Mouse (Mus musculus) midbrain, embryonic 16.5 days (tissue): ENCODE data around the gene Vmn1r210. TPM values are rescaled to one million over a fixed set of nuclear protein-coding genes. Genes with fewer than 3 reads are reported as not detected.
"Not testable (repeated sequence)": the region's sequence is repeated elsewhere in the genome, so short reads cannot be mapped to it uniquely, and the experiment has no call there.

Experiments used
- ATAC-seq: fragments of 200-750 bp; cut with Nextera tagmentation; 2 replicates; pipeline ENCODE4 v1.8.0; 2017; ENCODE audit warnings: moderate TSS enrichment
- H3K27ac ChIP-seq: fragments of 300-500 bp; sonication (generic); 2 replicates; pipeline ENCODE4 v1.5.1; 2014; ENCODE audit warnings: mild to moderate bottlenecking, low read length, mixed read lengths
- H3K27me3 ChIP-seq: fragments of 300-500 bp; sonication (generic); 2 replicates; pipeline ENCODE4 v1.6.1; 2014; ENCODE audit warnings: low read depth, low read length, mixed read lengths; ENCODE audit not compliant: control insufficient read depth, insufficient read depth
- H3K36me3 ChIP-seq: fragments of 300-500 bp; sonication (generic); 2 replicates; pipeline ENCODE4 v1.6.1; 2014; ENCODE audit warnings: mild to moderate bottlenecking, low read length, moderate library complexity, mixed read lengths; ENCODE audit not compliant: control insufficient read depth, insufficient read depth
- H3K4me1 ChIP-seq: fragments of 300-500 bp; sonication (generic); 2 replicates; pipeline ENCODE4 v1.6.1; 2014; ENCODE audit warnings: mild to moderate bottlenecking, low read length, mixed read lengths; ENCODE audit not compliant: control insufficient read depth, insufficient read depth
- H3K4me2 ChIP-seq: fragments of 300-500 bp; sonication (generic); 2 replicates; pipeline ENCODE4 v1.6.1; 2014; ENCODE audit warnings: mild to moderate bottlenecking, low read length, mixed read lengths
- H3K4me3 ChIP-seq: fragments of 300-500 bp; sonication (generic); 2 replicates; pipeline ENCODE4 v1.5.1; 2014; ENCODE audit warnings: low read depth, mild to moderate bottlenecking, low read length, moderate library complexity, mixed read lengths
- H3K9ac ChIP-seq: fragments of 300-500 bp; sonication (generic); 2 replicates; pipeline ENCODE4 v1.6.1; 2014; ENCODE audit warnings: low read depth, low read length, mixed read lengths
- H3K9me3 ChIP-seq: fragments of 300-500 bp; sonication (generic); replicated peaks from 2 replicates; pipeline ENCODE4 v1.6.1; 2014; ENCODE audit warnings: mild to moderate bottlenecking, low read length, mixed read lengths; ENCODE audit not compliant: control insufficient read depth, poor library complexity, severe bottlenecking
- WGBS: fragments of 180-500 bp; shearing (Covaris S2); extraction: QIAGEN DNeasy Blood & Tissue Kit; methylation state at CpG from one replicate; pipeline ENCODE4 v1.1.7; 2014; 5-methylcytosine and 5-hydroxymethylcytosine counted together
- polyA plus RNA-seq: library from polyadenylated mRNA; unstranded; fragments of >200 nt; fragmentation: Nextera tagmentation; extraction: Ambion mirVana; gene quantifications from 2 replicates; pipeline ENCODE4 v1.2.1, GENCODE M21; 2015

Gene Vmn1r210
- polyA plus RNA-seq = not detected in 2 replicates

GRCm38 (mm10) chr13:22831248-22831647, at the start of gene Vmn1r210:
Gene Vmn1r210, minus strand, starts transcription at chr13:22831348.
- Histone ChIP-seq H3K27me3 (no peaks in the 10 kb centered on the region), H3K9ac (no peak within 1 kb of the TSS), H3K4me1 (no peaks in the 10 kb centered on the region), H3K4me2 (no peak within 1 kb of the TSS), H3K27ac (no peak within 1 kb of the TSS), H3K4me3 (no peak within 1 kb of the TSS), H3K9me3 (no peaks in the 10 kb centered on the region), H3K36me3 (no peaks in the 10 kb centered on the region)
- no peak for ATAC-seq
- WGBS = 59% methylated on average over 4 of the region's 4 CpGs

GRCm38 (mm10) chr13:22879257-22879656, 48.1 kb upstream of the Vmn1r210 start:
- no peak for ATAC-seq
- Histone ChIP-seq H3K36me3 (no peaks in the 10 kb centered on the region), H3K4me3 (no peak overlapping the region), H3K4me2 (no peak overlapping the region), H3K9me3 (no peaks in the 10 kb centered on the region), H3K4me1 (no peaks in the 10 kb centered on the region), H3K9ac (no peak overlapping the region), H3K27ac (no peak overlapping the region), H3K27me3 (no peaks in the 10 kb centered on the region)
- 100% methylated on average over 1 of the region's 1 CpGs for WGBS

GRCm38 (mm10) chr13:22857461-22857860, 26.3 kb upstream of the Vmn1r210 start, which contains the start of gene Vmn1r211:
Gene Vmn1r211, minus strand, starts transcription at chr13:22857561.
- Histone ChIP-seq H3K9me3 (no peaks in the 10 kb centered on the region), H3K9ac (no peak within 1 kb of the TSS), H3K36me3 (no peaks in the 10 kb centered on the region), H3K4me1 (no peaks in the 10 kb centered on the region), H3K4me3 (no peak within 1 kb of the TSS), H3K27ac (no peak within 1 kb of the TSS), H3K4me2 (no peak within 1 kb of the TSS), H3K27me3 (no peaks in the 10 kb centered on the region)
- 76% methylated on average over 1 of the region's 1 CpGs for WGBS
- no peak for ATAC-seq

GRCm38 (mm10) chr13:22854760-22855159, 23.6 kb upstream of the Vmn1r210 start:
- WGBS = 71% methylated on average over 4 of the region's 4 CpGs

GRCm38 (mm10) chr13:22846798-22847197, 15.7 kb upstream of the Vmn1r210 start:
- H3K9ac ChIP-seq = no peak overlapping the region
- no peaks in the 10 kb centered on the region for H3K36me3 ChIP-seq
- H3K27ac ChIP-seq = no peak overlapping the region
- no peaks in the 10 kb centered on the region for H3K4me1 ChIP-seq
- no peak overlapping the region for H3K4me2 ChIP-seq
- WGBS = 88% methylated on average over 1 of the region's 1 CpGs
- H3K9me3 ChIP-seq = no peaks in the 10 kb centered on the region
- ATAC-seq = no peak
- H3K4me3 ChIP-seq = no peak overlapping the region
- H3K27me3 ChIP-seq = no peaks in the 10 kb centered on the region

More at GRCm38 (mm10) chr13:22854760-22855159, 23.6 kb upstream of the Vmn1r210 start:
- no peak overlapping the region for H3K27ac ChIP-seq
- no peak overlapping the region for H3K9ac ChIP-seq
- H3K4me2 ChIP-seq = no peak overlapping the region
- no peak overlapping the region for H3K4me3 ChIP-seq
- H3K36me3 ChIP-seq = no peaks in the 10 kb centered on the region
- H3K27me3 ChIP-seq = no peaks in the 10 kb centered on the region
- ATAC-seq = no peak
- H3K4me1 ChIP-seq = no peaks in the 10 kb centered on the region
- no peaks in the 10 kb centered on the region for H3K9me3 ChIP-seq

GRCm38 (mm10) chr13:22844304-22844703, 13.2 kb upstream of the Vmn1r210 start:
- H3K4me1 ChIP-seq, H3K9me3 ChIP-seq, H3K4me2 ChIP-seq, ATAC-seq, H3K4me3 ChIP-seq, H3K27ac ChIP-seq, H3K9ac ChIP-seq, H3K36me3 ChIP-seq, H3K27me3 ChIP-seq: not testable (repeated sequence)
- WGBS = 43% methylated on average over 3 of the region's 3 CpGs

- H3K9ac ChIP-seq, H3K36me3 ChIP-seq, ATAC-seq, H3K4me3 ChIP-seq, H3K4me1 ChIP-seq, H3K27ac ChIP-seq, H3K27me3 ChIP-seq, H3K9me3 ChIP-seq: not testable (repeated sequence)
- 30% methylated on average over 7 of the region's 7 CpGs for WGBS
- 0 out of 2 replicates have a peak overlapping the region, but pooled peaks have one; percentile 9 for H3K4me2 ChIP-seq
These were observed 1.8 kb downstream of the Vmn1r210 start for GRCm38 (mm10) chr13:22829395-22829794.

- H3K4me3 ChIP-seq, ATAC-seq, H3K9ac ChIP-seq, H3K36me3 ChIP-seq, H3K4me2 ChIP-seq, H3K9me3 ChIP-seq, H3K27me3 ChIP-seq, H3K27ac ChIP-seq, H3K4me1 ChIP-seq: not testable (repeated sequence)
- whole genome bisulfite sequencing = 100% methylated on average over 1 of the region's 1 CpGs
These were observed 9.5 kb downstream of the Vmn1r210 start for GRCm38 (mm10) chr13:22821601-22822000.

- not testable (repeated sequence) for H3K4me1 ChIP-seq, H3K4me3 ChIP-seq, H3K27ac ChIP-seq, H3K27me3 ChIP-seq, H3K4me2 ChIP-seq, H3K9ac ChIP-seq, H3K36me3 ChIP-seq, H3K9me3 ChIP-seq, ATAC-seq
These were observed 21.6 kb downstream of the Vmn1r210 start, which contains the start of gene Vmn1r209 for GRCm38 (mm10) chr13:22809582-22809981. Gene Vmn1r209, minus strand, starts transcription at chr13:22809682.
